Mouse (Mus musculus): ENCODE measurements at regions not wholly inside any gene's neighbourhood (a gene's known extent, or its start where the extent isn't known, plus 50 kb on each side); places are given as distances from the start of the nearest gene placed in this dataset.

GRCm38 (mm10) chr3:151670628-151671027 is 79.1 kb downstream of the Ifi44 start:
- Histone ChIP-seq H3K27ac (no peak overlapping the region), H3K9ac (no peak overlapping the region), H3K4me3 (no peak overlapping the region), H3K4me1 (no peaks in the 10 kb centered on the region), H3K27me3 (no peaks in the 10 kb centered on the region), H3K9me3 (replicated peaks) (no peaks in the 10 kb centered on the region), H3K4me2 (no peak overlapping the region), H3K36me3 (ENCODE audit: poor library complexity, severe bottlenecking) (no peaks in the 10 kb centered on the region)
- ATAC-seq: no peak
- 93% methylated on average over 4 of the region's 4 CpGs for WGBS

- no peaks in the 10 kb centered on the region for H3K27me3 ChIP-seq
- no peak overlapping the region for H3K27ac ChIP-seq
- H3K36me3 ChIP-seq (ENCODE audit: poor library complexity, severe bottlenecking): no peaks in the 10 kb centered on the region
- H3K9me3 ChIP-seq (replicated peaks): no peaks in the 10 kb centered on the region
- no peaks in the 10 kb centered on the region for H3K4me1 ChIP-seq
- H3K9ac ChIP-seq: no peak overlapping the region
- no peak for ATAC-seq
- H3K4me2 ChIP-seq: no peak overlapping the region
- 85% methylated on average over 5 of the region's 5 CpGs for WGBS
- H3K4me3 ChIP-seq: no peak overlapping the region
Measured at GRCm38 (mm10) chr3:151653298-151653697, 96.5 kb downstream of the Ifi44 start.

- ATAC-seq: no peak
Measured at GRCm38 (mm10) chr3:151651524-151651923, 98.2 kb downstream of the Ifi44 start.

DNA sequence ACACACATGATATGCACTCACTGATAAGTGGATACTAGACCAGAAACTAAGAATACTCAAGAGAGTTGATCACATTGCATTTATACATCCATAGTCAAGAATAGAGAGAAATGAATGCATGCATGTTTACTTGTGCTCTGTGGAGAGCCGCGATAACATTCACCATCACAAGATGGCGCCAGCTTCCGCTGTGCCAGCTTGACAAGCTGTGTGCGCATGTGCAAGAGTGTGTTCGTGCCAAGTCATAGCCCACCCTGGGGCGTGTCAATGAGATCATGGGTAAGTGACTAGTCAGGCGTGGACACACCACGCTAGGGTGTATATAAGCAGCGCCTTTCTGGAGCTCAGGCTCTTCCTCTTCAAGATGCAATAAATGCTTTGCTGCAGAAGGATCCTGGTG is 102.1 kb downstream of the Ifi44 start:
- Histone ChIP-seq H3K27ac (no peak overlapping the region), H3K4me2 (no peak overlapping the region), H3K9me3 (replicated peaks) (no peaks in the 10 kb centered on the region), H3K9ac (no peak overlapping the region), H3K36me3 (ENCODE audit: poor library complexity, severe bottlenecking) (no peaks in the 10 kb centered on the region), H3K4me3 (no peak overlapping the region), H3K4me1 (no peaks in the 10 kb centered on the region), H3K27me3 (no peaks in the 10 kb centered on the region)
- peak; percentile 55; the same call in 1 of the 2 replicates for ATAC-seq
- WGBS: 68% methylated on average over 10 of the region's 10 CpGs

More at GRCm38 (mm10) chr3:151651524-151651923, 98.2 kb downstream of the Ifi44 start:
- H3K4me3 ChIP-seq: no peak overlapping the region
- no peak overlapping the region for H3K4me2 ChIP-seq
- H3K9me3 ChIP-seq (replicated peaks): no peaks in the 10 kb centered on the region
- 90% methylated on average over 7 of the region's 7 CpGs for WGBS
- H3K9ac ChIP-seq: no peak overlapping the region
- H3K27ac ChIP-seq: no peak overlapping the region
- H3K27me3 ChIP-seq: no peaks in the 10 kb centered on the region
- no peaks in the 10 kb centered on the region for H3K4me1 ChIP-seq
- no peaks in the 10 kb centered on the region for H3K36me3 ChIP-seq (ENCODE audit: poor library complexity, severe bottlenecking)

- Histone ChIP-seq H3K27ac (no peak overlapping the region), H3K9me3 (replicated peaks) (no peaks in the 10 kb centered on the region), H3K27me3 (no peaks in the 10 kb centered on the region), H3K4me1 (no peaks in the 10 kb centered on the region), H3K4me2 (no peak overlapping the region), H3K9ac (no peak overlapping the region), H3K4me3 (no peak overlapping the region), H3K36me3 (ENCODE audit: poor library complexity, severe bottlenecking) (no peaks in the 10 kb centered on the region)
- WGBS: 93% methylated on average over 5 of the region's 5 CpGs
- no peak for ATAC-seq
Measured at GRCm38 (mm10) chr3:151639431-151640111, 110.2 kb downstream of the Ifi44 start.

- Histone ChIP-seq H3K4me3 (no peak overlapping the region), H3K9ac (no peak overlapping the region), H3K36me3 (ENCODE audit: poor library complexity, severe bottlenecking) (no peaks in the 10 kb centered on the region), H3K9me3 (replicated peaks) (no peaks in the 10 kb centered on the region), H3K4me1 (no peaks in the 10 kb centered on the region), H3K4me2 (no peak overlapping the region), H3K27ac (no peak overlapping the region), H3K27me3 (no peaks in the 10 kb centered on the region)
- ATAC-seq: no peak
- 94% methylated on average over 1 of the region's 1 CpGs for WGBS
Measured at GRCm38 (mm10) chr3:151638326-151638725, 111.4 kb downstream of the Ifi44 start.

DNA sequence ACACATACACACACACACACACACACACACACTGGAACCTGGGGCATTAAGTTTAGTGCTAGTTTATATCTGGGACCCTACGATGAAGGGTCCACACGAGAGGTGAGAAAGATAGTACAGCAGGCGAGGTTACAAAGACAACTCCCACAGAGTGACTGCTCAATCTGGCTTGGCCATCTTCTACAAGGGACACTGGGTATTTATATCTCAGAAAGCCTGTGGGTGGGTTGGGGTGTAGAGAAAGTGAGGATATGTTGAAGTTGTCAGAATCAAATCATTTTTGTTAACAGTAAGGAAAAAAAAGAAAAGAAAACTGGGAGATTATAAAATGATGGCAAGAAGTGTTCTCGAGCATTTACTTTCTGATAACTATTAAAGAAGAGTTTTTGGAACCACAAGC is 138.8 kb downstream of the Ifi44 start:
- ATAC-seq: no peak
- Histone ChIP-seq H3K9me3 (replicated peaks) (no peaks in the 10 kb centered on the region), H3K4me3 (no peak overlapping the region), H3K4me2 (no peak overlapping the region), H3K9ac (no peak overlapping the region), H3K4me1 (no peaks in the 10 kb centered on the region), H3K36me3 (ENCODE audit: poor library complexity, severe bottlenecking) (no peaks in the 10 kb centered on the region), H3K27me3 (no peaks in the 10 kb centered on the region), H3K27ac (no peak overlapping the region)
- WGBS: 91% methylated on average over 4 of the region's 4 CpGs

DNA sequence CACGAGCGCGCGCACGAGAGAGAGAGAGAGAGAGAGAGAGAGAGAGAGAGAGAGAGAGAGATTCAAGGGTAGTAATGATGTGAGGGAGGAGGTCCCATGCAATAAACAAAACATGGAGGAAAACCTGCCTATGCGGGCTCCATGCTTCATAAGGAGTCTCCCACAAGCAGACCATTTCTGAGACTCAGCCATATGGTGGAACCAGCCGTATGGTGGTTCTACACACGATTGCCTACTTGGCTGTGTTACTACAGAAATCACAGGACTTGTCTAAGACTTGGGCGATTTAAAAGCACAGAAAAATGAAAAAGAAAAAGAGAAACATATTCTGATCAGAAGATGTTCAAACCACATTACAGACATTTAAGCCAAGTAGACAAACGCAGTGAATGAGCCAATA is 142.1 kb downstream of the Ifi44 start:
- Histone ChIP-seq H3K4me1 (no peaks in the 10 kb centered on the region), H3K36me3 (ENCODE audit: poor library complexity, severe bottlenecking) (no peaks in the 10 kb centered on the region), H3K4me3 (no peak overlapping the region), H3K27me3 (no peaks in the 10 kb centered on the region), H3K27ac (no peak overlapping the region), H3K9me3 (replicated peaks) (no peaks in the 10 kb centered on the region), H3K9ac (no peak overlapping the region), H3K4me2 (no peak overlapping the region)
- no peak for ATAC-seq
- WGBS: 90% methylated on average over 5 of the region's 10 CpGs

- ATAC-seq: no peak
- Histone ChIP-seq H3K4me1 (no peaks in the 10 kb centered on the region), H3K9ac (no peak overlapping the region), H3K36me3 (ENCODE audit: poor library complexity, severe bottlenecking) (no peaks in the 10 kb centered on the region), H3K27ac (no peak overlapping the region), H3K4me2 (no peak overlapping the region), H3K9me3 (replicated peaks) (no peaks in the 10 kb centered on the region), H3K27me3 (no peaks in the 10 kb centered on the region), H3K4me3 (no peak overlapping the region)
- 86% methylated on average over 4 of the region's 4 CpGs for WGBS
Measured at GRCm38 (mm10) chr3:151603371-151603770, 146.4 kb downstream of the Ifi44 start.
